Mouse (Mus musculus) embryo, embryonic 11.5 days (tissue): Measurements from ENCODE around the gene Olfr1406.
"Not testable (repeated sequence)": the region's sequence is repeated elsewhere in the genome, so short reads cannot be mapped to it uniquely, and the experiment has no call there.

Source experiments
- DNase-seq: peaks from one replicate; pipeline ENCODE4 v3.0.0-alpha.2; 2012; ENCODE audit warnings: low read depth, low spot score

Olfr1406 gene

DNA sequence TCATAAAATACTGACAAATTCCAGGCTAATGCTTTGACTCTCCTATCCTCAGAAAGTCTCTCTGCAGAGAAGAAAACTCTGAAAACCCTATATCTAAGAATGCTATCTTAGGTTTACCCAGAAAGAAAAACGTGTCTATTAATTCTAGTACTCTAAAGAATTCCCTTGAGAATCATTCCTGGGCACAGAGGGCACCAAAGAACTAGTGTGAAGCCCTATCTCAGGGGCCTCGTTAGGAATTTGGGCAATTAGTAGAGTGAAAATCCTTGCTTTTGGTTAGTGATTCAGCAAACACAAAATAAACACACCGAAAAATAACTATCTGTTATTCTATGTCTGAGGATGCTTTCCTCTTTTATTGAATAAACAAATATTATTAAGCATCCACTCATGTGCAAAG lies at the start of gene Olfr1406:
Gene Olfr1406 (minus strand): TSS at position 101 of the 400 bp plus-strand sequence.
- DNase-seq: no peak

DNA sequence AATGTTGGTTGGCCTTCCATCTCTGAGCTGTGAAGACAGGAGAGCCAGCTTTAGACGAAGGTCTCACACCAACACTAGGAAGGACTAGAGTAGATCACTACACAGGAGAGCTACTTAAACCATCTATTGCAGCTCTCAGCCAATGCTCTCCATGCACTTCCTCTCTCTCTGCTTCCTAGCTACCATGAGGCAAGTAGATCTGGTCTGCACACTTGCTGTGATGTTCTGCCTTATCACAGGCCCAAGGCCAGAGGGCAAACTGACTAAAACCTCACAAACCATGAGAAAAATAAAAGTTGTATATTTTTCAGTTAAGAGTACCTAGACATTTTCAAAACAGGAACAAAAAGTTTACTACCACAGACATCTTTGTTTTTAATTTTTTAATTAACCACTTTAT lies 46.6 kb upstream of the Olfr1406 start:
- DNase-seq: not testable (repeated sequence)

DNA sequence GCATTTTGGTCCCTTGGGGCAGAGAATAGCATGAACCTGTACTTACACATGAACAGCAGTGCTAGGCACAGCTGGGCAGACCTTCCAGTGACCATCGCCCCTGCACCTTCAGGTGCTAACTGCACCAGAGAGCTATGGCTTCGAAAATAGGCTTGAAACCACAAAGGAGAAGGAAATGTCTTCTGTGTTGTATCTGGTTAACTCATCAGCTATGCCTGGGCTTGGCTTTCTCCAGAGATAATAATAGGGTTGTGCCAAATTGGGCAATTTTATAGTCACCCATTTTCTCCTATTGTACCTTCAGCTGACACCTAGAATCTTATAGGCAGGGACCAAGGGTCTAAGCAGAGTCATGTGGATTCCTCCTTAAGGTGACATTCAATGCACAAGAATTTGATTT lies 36.6 kb upstream of the Olfr1406 start, which contains the start of gene Fcer1a:
Gene Fcer1a (minus strand): TSS at position 134 of the 400 bp plus-strand sequence.
- DNase-seq: no peak

DNA sequence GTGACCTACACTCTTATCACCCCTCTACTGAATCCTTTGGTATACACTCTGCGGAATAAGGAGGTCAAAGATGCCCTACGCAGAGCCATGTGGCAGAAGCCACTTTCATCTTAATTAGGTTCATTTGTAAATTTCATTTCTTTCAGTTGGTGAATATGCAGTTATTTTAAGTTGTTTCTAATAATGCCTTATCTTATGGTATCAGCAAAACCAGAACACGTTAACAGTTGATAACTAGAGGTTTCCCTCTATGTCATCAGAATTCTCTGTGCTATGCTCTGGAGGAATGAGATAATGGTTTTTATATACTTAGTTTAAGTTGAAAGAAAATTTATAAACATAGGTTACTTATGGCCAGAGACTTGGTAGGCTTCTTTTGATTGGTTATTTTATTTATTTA lies 26.0 kb upstream of the Olfr1406 start:
- no peak for DNase-seq

DNA sequence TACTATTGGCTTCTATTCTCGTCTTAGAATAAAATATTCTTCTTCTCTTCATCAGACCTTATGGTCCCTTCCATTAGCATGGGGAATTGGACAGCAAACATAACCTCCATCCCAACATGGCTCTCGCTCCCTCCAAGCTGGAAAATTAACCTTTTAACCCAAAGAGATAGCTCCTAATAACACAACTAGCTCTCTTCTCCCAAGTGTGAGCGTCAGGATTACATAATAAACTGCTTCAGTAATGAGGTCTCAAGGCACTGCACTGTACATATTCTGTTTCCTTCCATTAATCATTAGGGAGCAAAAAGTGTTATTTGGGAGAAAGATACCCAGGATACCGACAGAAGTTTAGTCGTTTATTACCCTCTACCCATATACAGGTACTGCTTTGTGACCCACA lies 21.7 kb upstream of the Olfr1406 start, which contains the start of gene Olfr1404:
Gene Olfr1404 (plus strand): TSS at position 301 of the 400 bp plus-strand sequence.
- no peak for DNase-seq

DNA sequence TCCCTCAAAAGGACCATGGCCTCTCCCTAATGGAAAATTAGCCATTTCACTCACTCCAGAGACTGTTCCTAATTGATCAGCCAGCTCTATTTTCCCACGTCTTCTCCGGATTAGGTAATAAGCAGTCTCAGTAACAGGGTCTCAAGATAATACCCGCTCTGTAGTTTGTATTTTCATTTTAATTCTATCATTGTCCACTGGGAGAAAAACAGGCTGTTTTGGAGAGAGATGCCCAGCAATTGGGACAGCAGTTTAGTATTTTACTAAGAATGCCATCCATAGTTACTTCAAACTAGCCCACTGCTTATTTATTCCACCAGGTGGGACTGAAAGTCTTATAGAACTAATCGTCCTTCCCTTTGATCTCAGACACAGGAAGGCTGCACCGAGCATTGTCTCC lies 7.1 kb upstream of the Olfr1406 start, which contains the start of gene Olfr218:
Gene Olfr218 (plus strand): TSS at position 301 of the 400 bp plus-strand sequence.
- DNase-seq: no peak

DNA sequence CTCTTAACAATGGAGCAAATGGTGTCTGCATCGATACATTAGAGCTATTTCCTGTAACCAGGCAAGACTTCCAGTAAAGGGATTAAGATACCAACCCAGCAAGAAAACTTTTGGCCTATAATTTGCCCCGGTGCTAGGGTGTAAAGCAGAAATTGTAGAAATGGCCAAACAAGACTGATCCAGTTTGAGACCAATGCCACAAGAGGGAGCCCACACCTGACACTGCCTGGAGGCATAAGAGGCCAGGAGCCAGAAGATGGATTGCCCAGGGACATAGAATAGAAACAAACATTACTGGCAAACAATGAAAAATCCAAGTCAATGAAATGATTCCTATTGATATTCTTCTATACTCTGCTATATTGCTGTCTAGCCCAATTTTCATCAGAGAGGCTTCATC lies 5.9 kb upstream of the Olfr1406 start:
- no peak for DNase-seq

DNA sequence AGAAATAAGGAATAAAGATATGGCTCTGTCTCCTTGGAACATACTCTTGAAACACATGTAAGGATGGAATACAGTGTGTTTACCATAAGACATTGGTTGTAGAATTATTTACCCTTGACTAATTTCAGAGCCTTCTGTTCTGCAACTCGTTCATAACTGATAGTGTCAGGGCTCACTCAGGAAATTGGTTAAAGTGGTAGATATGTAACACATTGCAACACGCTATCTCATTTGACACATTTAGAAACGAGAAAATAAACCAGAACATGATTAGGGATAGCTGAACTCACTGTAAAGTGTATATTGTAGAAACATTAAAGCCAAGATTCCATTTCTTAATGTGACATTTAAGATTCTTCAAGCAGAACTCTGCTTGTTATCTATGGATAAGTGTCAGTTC lies 1.6 kb upstream of the Olfr1406 start:
- no peak for DNase-seq

DNA sequence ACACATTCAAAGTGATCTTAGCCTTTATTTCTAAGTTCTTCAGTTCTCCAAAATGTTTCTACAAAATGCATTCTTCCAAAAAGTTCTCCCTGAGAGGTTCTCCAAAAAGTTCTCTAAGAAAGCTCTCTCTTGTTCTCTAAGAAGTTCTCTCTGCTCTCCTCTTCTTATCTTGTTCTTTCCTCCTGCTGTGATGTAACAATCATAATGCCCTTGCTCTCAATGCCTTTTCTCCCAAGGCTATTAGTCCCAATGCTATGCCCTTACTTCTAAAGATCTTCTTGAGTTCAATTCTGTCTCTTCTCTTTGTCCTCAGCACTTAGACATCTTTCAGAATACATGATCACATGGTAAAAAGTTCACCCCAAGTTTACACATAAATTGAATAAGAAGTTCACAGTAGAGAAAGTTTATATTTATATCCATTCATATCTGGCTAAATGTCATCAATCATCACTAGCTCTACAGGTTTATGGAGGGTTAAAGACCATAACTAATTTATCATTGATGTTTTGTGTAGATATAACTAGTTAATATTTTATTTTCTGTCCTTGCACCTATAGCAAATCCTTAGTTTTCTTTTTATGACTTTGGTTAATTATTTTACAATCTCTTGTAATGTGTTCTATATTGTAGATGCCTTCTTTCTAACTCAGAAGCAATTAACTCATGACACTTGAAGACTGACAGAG lies 16.1 kb downstream of the Olfr1406 start:
- DNase-seq: no peak

DNA sequence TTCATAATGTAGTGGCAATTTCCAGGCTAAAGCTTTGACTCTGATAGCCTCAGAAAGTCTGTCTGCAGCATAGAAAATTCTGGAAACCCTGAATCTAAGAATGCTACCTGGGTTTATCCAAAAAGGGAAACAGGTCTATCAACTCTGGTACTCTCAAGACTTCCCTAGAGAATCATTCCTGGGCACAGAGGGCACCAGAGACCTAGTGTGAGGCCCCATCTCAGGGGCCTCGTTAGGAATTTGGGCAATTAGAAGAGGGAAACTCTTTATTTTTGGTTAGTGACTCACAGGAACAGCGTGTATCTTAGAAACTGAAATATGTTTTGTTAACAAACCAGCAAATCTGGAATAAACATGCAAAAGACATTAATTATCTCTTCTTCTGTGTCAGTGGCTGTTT lies 53.2 kb downstream of the Olfr1406 start, which contains the start of gene Olfr1408:
Gene Olfr1408 (minus strand): TSS at position 101 of the 400 bp plus-strand sequence.
- DNase-seq: no peak
